Mouse (Mus musculus): Measurements from ENCODE around the gene Slc30a6. TPM values are rescaled to one million over a fixed set of nuclear protein-coding genes. Genes with fewer than 3 reads are reported as not detected.

Gene Slc30a6
- total and polyA plus RNA-seq, 2 experiments: 13.5 to 22.7 TPM

DNA sequence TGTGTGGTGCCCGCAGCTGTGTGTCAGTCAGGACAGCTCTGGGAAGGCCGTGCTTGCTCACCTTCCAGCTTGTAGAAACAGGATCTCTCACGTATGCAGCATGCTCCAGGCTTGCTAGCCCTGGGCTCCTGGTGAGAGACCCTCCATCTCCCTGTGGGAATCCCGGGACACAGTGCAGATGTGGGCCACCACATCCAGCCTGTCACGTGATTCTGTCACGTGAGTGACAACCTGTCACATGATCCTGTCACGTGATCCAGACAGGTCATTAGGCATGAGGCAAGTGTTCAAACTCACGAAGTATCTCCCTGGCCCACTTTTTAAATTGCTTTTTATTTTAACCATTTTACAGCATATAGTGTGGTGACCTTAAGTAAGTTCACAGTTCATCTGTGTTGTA, 17.9 kb downstream of the Slc30a6 start:
- WGBS: 91% methylated on average over 8 of the region's 8 CpGs
- no peak overlapping the region for H3K4me3 ChIP-seq (ENCODE audit: insufficient read depth, low read depth, low read length)
- H3K27ac ChIP-seq (replicated peaks; ENCODE audit: insufficient read depth, low read depth, low read length): no peak overlapping the region
- H3K36me3 ChIP-seq (ENCODE audit: control insufficient read depth, insufficient read depth, low read length): peaks cover 26% of the 10 kb centered on the region
- H3K79me2 ChIP-seq (ENCODE audit: control insufficient read depth, insufficient read depth, low read length): no peaks in the 10 kb centered on the region
- no peak overlapping the region for H3K9ac ChIP-seq (ENCODE audit: low read depth, low read length)
- H3K27me3 ChIP-seq (ENCODE audit: control insufficient read depth, insufficient read depth, low read length): no peaks in the 10 kb centered on the region
- TF ChIP-seq POLR2A (IDR thresholded peaks at IDR 0.05; ENCODE audit: extremely low read depth, insufficient read depth, low read length): no peak
- TF ChIP-seq CTCF (IDR thresholded peaks at IDR 0.05; ENCODE audit: low read depth, low read length): no peak
- DNase-seq (ENCODE audit: extremely low read depth, low read depth, low spot score): no peak
- no peaks in the 10 kb centered on the region for H3K4me1 ChIP-seq (ENCODE audit: control insufficient read depth, insufficient read depth, low read length)

DNA sequence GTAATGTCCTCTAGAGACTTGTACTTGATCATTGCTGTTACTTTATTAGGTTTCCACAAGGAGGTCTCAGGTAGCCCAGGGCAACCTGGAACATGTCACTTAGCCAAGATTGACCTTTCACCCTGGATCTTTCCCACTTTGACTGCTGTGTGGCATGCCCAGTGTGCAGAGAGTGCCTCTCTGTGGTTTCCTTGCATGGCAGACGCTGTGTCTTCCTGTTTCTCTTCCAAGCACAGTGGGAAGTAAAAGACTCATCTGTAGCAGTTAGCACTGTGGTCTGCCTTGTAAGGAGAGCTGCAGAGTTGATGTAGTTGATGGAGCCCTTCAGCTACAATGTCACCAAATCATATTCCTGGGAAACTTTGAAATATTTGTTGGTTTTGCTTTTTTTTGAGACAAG, 19.3 kb downstream of the Slc30a6 start:
- Histone ChIP-seq H3K4me1 (ENCODE audit: control insufficient read depth, insufficient read depth, low read length) (no peaks in the 10 kb centered on the region), H3K27me3 (ENCODE audit: control insufficient read depth, insufficient read depth, low read length) (no peaks in the 10 kb centered on the region), H3K36me3 (ENCODE audit: control insufficient read depth, insufficient read depth, low read length) (peaks cover 28% of the 10 kb centered on the region), H3K4me3 (ENCODE audit: insufficient read depth, low read depth, low read length) (no peak overlapping the region), H3K27ac (replicated peaks; ENCODE audit: insufficient read depth, low read depth, low read length) (no peak overlapping the region), H3K9ac (ENCODE audit: low read depth, low read length) (no peak overlapping the region), H3K79me2 (ENCODE audit: control insufficient read depth, insufficient read depth, low read length) (no peaks in the 10 kb centered on the region)
- WGBS: 74% methylated on average over 1 of the region's 1 CpGs
- no peak for DNase-seq (ENCODE audit: extremely low read depth, low read depth, low spot score)
- TF ChIP-seq CTCF (IDR thresholded peaks at IDR 0.05; ENCODE audit: low read depth, low read length): no peak
- TF ChIP-seq POLR2A (IDR thresholded peaks at IDR 0.05; ENCODE audit: extremely low read depth, insufficient read depth, low read length): no peak

DNA sequence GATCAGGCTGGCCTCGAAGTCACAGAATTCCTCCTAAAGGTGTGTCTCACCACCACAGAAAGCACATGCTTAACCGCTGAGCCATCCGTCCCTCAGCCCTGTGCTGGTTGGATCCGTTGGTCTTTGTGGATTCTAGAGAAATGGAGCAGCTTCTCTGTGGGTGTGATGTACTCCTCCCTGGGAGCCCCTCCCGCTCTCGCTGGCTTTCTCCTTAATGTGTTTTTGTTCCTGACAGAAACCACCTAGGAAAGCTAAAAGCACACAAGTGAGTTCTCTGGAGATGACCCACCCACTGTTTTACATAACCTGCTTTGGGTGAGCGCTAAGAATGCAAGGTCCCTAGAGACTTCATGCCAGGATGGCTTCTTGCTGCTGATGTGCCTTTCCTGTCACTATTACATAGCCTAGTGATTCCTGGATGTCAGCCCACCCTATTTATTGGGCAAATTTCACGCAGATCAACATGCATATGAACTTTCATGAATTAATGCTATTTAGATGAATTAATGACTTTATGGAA, 21.5 kb downstream of the Slc30a6 start:
- no peak overlapping the region for H3K27ac ChIP-seq (replicated peaks; ENCODE audit: insufficient read depth, low read depth, low read length)
- H3K36me3 ChIP-seq (ENCODE audit: control insufficient read depth, insufficient read depth, low read length): peaks cover 28% of the 10 kb centered on the region
- DNase-seq (ENCODE audit: extremely low read depth, low read depth, low spot score): no peak
- H3K79me2 ChIP-seq (ENCODE audit: control insufficient read depth, insufficient read depth, low read length): no peaks in the 10 kb centered on the region
- 94% methylated on average over 8 of the region's 8 CpGs for WGBS
- TF ChIP-seq CTCF (IDR thresholded peaks at IDR 0.05; ENCODE audit: low read depth, low read length) (no peak), POLR2A (IDR thresholded peaks at IDR 0.05; ENCODE audit: extremely low read depth, insufficient read depth, low read length) (no peak)
- H3K27me3 ChIP-seq (ENCODE audit: control insufficient read depth, insufficient read depth, low read length): no peaks in the 10 kb centered on the region
- H3K4me1 ChIP-seq (ENCODE audit: control insufficient read depth, insufficient read depth, low read length): no peaks in the 10 kb centered on the region
- H3K4me3 ChIP-seq (ENCODE audit: insufficient read depth, low read depth, low read length): no peak overlapping the region
- H3K9ac ChIP-seq (ENCODE audit: low read depth, low read length): no peak overlapping the region

DNA sequence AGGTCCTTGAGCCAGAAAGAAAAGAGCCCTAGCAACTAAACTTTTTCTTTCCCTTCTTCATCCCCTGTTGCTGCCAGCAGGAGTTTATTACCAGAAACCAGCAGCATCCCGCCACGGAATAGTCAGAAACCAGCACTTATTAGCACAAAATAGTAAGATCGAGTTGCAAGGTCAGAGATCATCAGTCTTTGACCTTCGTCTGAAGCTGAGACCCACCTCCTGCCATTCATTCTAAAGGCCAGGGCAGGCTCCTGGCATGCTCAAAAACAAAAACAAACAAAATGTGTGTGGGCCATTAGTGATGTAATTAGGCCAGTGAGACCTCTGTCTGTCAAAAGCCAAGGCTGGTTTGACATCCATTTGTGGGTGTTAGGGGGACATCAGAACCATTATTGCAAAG, 22.8 kb downstream of the Slc30a6 start:
- H3K27me3 ChIP-seq (ENCODE audit: control insufficient read depth, insufficient read depth, low read length): no peaks in the 10 kb centered on the region
- no peaks in the 10 kb centered on the region for H3K4me1 ChIP-seq (ENCODE audit: control insufficient read depth, insufficient read depth, low read length)
- no peaks in the 10 kb centered on the region for H3K79me2 ChIP-seq (ENCODE audit: control insufficient read depth, insufficient read depth, low read length)
- no peak overlapping the region for H3K9ac ChIP-seq (ENCODE audit: low read depth, low read length)
- peak; percentile 52 for DNase-seq (ENCODE audit: extremely low read depth, low read depth, low spot score)
- 15% methylated on average over 4 of the region's 4 CpGs for WGBS
- H3K4me3 ChIP-seq (ENCODE audit: insufficient read depth, low read depth, low read length): no peak overlapping the region
- no peak overlapping the region for H3K27ac ChIP-seq (replicated peaks; ENCODE audit: insufficient read depth, low read depth, low read length)
- H3K36me3 ChIP-seq (ENCODE audit: control insufficient read depth, insufficient read depth, low read length): peaks cover 34% of the 10 kb centered on the region
- TF ChIP-seq POLR2A (IDR thresholded peaks at IDR 0.05; ENCODE audit: extremely low read depth, insufficient read depth, low read length) (no peak), CTCF (IDR thresholded peaks at IDR 0.05; ENCODE audit: low read depth, low read length) (no peak)

DNA sequence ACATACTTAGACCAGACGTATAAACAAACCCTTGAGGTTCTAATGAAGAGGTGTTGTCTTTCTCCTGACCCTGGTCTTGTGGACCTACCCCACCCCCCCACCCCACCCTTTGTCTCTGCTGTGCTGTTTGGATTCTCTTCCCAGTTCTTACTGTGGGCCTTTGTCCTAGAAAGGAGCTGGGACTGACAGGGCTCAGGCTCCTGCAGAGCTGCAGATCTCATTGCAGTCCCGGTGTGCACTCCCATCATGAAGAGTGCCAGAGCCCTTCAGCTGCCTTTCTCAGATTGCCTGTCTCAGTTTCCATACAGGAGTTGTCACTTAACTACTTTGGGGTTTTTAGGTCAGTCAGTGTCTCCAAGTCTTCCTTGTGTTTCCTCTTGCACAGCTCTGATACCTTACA, 25.2 kb downstream of the Slc30a6 start:
- no peak overlapping the region for H3K4me3 ChIP-seq (ENCODE audit: insufficient read depth, low read depth, low read length)
- no peak for DNase-seq (ENCODE audit: extremely low read depth, low read depth, low spot score)

DNA sequence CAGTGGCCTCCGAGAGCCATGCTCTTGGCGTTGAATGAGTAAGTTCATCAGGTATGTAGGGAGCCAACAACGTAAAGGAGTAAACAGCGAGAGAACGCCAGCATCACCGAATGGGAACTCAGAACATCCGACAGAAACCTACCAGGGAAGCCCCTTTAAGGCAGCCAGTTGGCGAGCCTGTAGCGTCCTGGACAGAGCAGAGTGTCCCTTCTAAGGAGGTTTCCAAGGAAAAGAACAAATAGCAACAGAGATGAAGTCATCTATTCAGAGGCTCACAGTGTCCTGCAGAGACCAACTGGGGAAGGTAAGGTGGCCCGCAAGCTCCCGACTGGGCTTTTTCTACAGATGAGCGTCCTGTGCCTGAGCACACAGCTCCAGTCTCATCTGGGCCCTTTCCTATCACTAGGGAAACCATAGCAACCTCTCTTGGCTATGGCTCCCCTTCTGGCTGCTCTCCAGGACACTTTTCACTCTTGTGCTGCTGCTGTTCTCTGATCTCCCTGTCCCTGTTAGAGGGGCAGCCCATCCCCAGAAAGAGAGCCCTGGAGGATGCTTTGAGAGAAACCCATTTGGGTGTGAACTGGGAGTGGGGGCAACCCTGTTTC, 29.1 kb downstream of the Slc30a6 start:
- DNase-seq (ENCODE audit: extremely low read depth, low read depth, low spot score): no peak
- H3K79me2 ChIP-seq (ENCODE audit: control insufficient read depth, insufficient read depth, low read length): no peaks in the 10 kb centered on the region
- WGBS: 95% methylated on average over 12 of the region's 12 CpGs
- H3K4me1 ChIP-seq (ENCODE audit: control insufficient read depth, insufficient read depth, low read length): no peaks in the 10 kb centered on the region
- no peaks in the 10 kb centered on the region for H3K27me3 ChIP-seq (ENCODE audit: control insufficient read depth, insufficient read depth, low read length)
- peaks cover 36% of the 10 kb centered on the region for H3K36me3 ChIP-seq (ENCODE audit: control insufficient read depth, insufficient read depth, low read length)
- H3K27ac ChIP-seq (replicated peaks; ENCODE audit: insufficient read depth, low read depth, low read length): no peak overlapping the region
- H3K9ac ChIP-seq (ENCODE audit: low read depth, low read length): no peak overlapping the region
- no peak overlapping the region for H3K4me3 ChIP-seq (ENCODE audit: insufficient read depth, low read depth, low read length)
- TF ChIP-seq CTCF (IDR thresholded peaks at IDR 0.05; ENCODE audit: low read depth, low read length) (no peak), POLR2A (IDR thresholded peaks at IDR 0.05; ENCODE audit: extremely low read depth, insufficient read depth, low read length) (no peak)

More for the DNA sequence above, 25.2 kb downstream of the Slc30a6 start:
- no peak overlapping the region for H3K27ac ChIP-seq (replicated peaks; ENCODE audit: insufficient read depth, low read depth, low read length)
- 100% methylated on average over 2 of the region's 2 CpGs for WGBS
- H3K27me3 ChIP-seq (ENCODE audit: control insufficient read depth, insufficient read depth, low read length): no peaks in the 10 kb centered on the region
- H3K79me2 ChIP-seq (ENCODE audit: control insufficient read depth, insufficient read depth, low read length): no peaks in the 10 kb centered on the region
- peaks cover 40% of the 10 kb centered on the region for H3K36me3 ChIP-seq (ENCODE audit: control insufficient read depth, insufficient read depth, low read length)
- no peaks in the 10 kb centered on the region for H3K4me1 ChIP-seq (ENCODE audit: control insufficient read depth, insufficient read depth, low read length)
- TF ChIP-seq POLR2A (IDR thresholded peaks at IDR 0.05; ENCODE audit: extremely low read depth, insufficient read depth, low read length) (no peak), CTCF (IDR thresholded peaks at IDR 0.05; ENCODE audit: low read depth, low read length) (no peak)
- no peak overlapping the region for H3K9ac ChIP-seq (ENCODE audit: low read depth, low read length)

Data from liver, adult 2 months (tissue).